Mouse (Mus musculus): ENCODE data around the gene Gm7714. TPM values are rescaled to one million over a fixed set of nuclear protein-coding genes. Genes with fewer than 3 reads are reported as not detected.
"Not testable (repeated sequence)": the region's sequence is repeated elsewhere in the genome, so short reads cannot be mapped to it uniquely, and the experiment has no call there.

Gm7714 gene
- not detected in 2 replicates for polyA plus RNA-seq (2016; fragmentation: Nextera tagmentation; extraction: Ambion mirVana)

DNA sequence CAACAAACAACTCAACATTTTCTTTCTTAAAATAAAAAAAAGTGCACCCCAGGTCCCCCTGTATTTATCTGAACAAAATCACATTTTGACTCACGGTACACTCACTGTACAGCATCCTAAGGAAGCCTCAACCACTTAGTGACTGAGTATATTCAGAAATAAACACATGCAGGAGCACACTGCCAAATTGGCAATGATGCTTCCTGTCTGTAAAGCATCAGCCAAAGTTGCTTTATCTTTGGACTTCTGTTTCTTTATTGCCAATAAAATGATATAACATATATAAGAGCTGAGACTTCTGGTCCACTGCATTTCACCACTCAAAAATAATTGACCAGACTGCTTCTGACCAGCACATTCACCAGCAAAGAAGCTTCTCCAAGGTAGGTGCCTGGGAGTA lies at the start of gene Gm7714:
Gene Gm7714, plus strand, starts transcription at position 301 of the 400 bp plus-strand sequence.
- Histone ChIP-seq H3K4me3 (no peak within 1 kb of the TSS), H3K4me1 (no peaks in the 10 kb centered on the region), H3K36me3 (no peaks in the 10 kb centered on the region), H3K27me3 (ENCODE audit: insufficient read depth, poor library complexity, severe bottlenecking) (no peaks in the 10 kb centered on the region), H3K27ac (no peak within 1 kb of the TSS), H3K9me3 (no peaks in the 10 kb centered on the region)
- no peak for DNase-seq (ENCODE audit: low spot score)
- WGBS, result 74% methylated on average over 1 of the region's 1 CpGs

DNA sequence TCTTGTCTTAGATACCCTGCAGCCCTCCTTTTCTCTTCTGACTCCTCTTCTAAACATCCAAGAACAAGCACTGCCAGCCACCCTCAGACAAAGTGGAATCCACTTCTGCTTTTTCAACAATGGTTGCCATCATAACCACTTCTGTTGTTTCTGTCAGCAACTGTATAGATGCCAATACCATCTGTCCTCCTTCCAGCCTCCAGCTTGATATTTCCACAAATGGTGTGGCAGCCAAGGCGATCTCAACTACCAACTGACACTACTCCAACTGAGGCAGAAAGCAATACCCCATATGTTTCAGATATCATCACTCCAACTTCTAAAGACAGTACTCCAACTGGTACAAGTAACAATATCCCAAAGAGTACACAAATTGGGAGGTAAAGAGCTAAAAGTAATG lies 12.2 kb upstream of the Gm7714 start:
- Histone ChIP-seq H3K36me3 (no peaks in the 10 kb centered on the region), H3K27me3 (ENCODE audit: insufficient read depth, poor library complexity, severe bottlenecking) (no peaks in the 10 kb centered on the region), H3K27ac (no peak overlapping the region), H3K4me1 (no peaks in the 10 kb centered on the region), H3K4me3 (no peak overlapping the region), H3K9me3 (no peaks in the 10 kb centered on the region)
- DNase-seq (ENCODE audit: low spot score), result no peak
- WGBS, result 81% methylated on average over 1 of the region's 1 CpGs

DNA sequence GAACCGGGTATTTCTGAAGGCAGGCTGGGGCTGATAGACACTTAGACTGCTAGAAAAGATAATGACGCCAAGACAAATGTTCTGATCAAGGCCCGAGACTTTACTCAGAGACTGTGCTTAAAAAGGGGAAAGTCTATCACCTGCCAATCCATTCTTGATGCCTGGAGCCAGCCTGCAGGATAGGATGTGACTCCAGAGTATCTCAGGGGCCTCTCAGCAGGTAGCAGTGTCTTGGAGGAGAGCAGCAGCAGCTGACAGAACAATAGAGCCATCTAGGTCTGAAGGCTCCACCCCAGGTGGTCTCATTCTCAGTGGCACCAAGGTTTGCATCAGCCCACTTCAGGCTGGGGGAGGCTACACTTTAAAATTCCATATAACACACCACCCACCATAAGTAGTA lies 42.6 kb downstream of the Gm7714 start:
- not testable (repeated sequence) for H3K27me3 ChIP-seq (ENCODE audit: insufficient read depth, poor library complexity, severe bottlenecking); H3K4me1 ChIP-seq; H3K9me3 ChIP-seq; H3K4me3 ChIP-seq; H3K27ac ChIP-seq; DNase-seq (ENCODE audit: low spot score); H3K36me3 ChIP-seq
- WGBS, result 66% methylated on average over 3 of the region's 3 CpGs

DNA sequence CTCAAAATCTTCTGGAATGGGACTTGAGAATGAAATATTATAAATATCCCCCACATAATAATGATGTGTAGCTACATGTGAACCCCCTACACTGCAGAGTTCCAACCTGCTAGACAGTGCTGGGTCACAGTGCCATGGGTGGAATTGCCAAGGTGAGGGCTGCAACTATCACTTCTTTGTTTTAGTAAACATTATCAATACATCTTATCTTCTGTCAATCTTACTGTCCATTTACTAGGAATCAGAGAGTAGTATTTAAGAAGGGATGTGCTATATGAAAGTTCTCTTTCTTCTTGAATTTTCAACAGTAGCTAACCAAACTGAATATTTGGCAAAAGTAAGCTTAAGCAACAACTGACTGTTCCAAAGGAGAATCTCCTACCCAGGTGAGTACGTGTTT lies 48.3 kb downstream of the Gm7714 start, which contains the start of gene Prol1:
Gene Prol1, plus strand, starts transcription at position 301 of the 400 bp plus-strand sequence.
- H3K36me3 ChIP-seq, result no peaks in the 10 kb centered on the region
- H3K27me3 ChIP-seq (ENCODE audit: insufficient read depth, poor library complexity, severe bottlenecking), result no peaks in the 10 kb centered on the region
- WGBS, result 93% methylated on average over 1 of the region's 1 CpGs

More for the DNA sequence above, 48.3 kb downstream of the Gm7714 start, which contains the start of gene Prol1:
- no peaks in the 10 kb centered on the region for H3K9me3 ChIP-seq
- no peak within 1 kb of the TSS for H3K27ac ChIP-seq
- DNase-seq (ENCODE audit: low spot score), result no peak
- no peak within 1 kb of the TSS for H3K4me3 ChIP-seq
- H3K4me1 ChIP-seq, result no peaks in the 10 kb centered on the region

Other genes with a start within 250 kb of the Gm7714 start
- gene Smr2, start 182.4 kb upstream of the Gm7714 start, polyA plus RNA-seq (2016; fragmentation: Nextera tagmentation; extraction: Ambion mirVana), result not detected in 2 replicates
- not detected in 2 replicates for gene Gm11116, start 157.4 kb upstream of the Gm7714 start, polyA plus RNA-seq (2016; fragmentation: Nextera tagmentation; extraction: Ambion mirVana)
- not detected in 2 replicates for gene Gm11115, start 114.8 kb upstream of the Gm7714 start, polyA plus RNA-seq (2016; fragmentation: Nextera tagmentation; extraction: Ambion mirVana)
- not detected in 2 replicates for gene Prol1, start 48.4 kb downstream of the Gm7714 start, polyA plus RNA-seq (2016; fragmentation: Nextera tagmentation; extraction: Ambion mirVana)
- not detected in 2 replicates for gene Amtn, start 107.2 kb downstream of the Gm7714 start, polyA plus RNA-seq (2016; fragmentation: Nextera tagmentation; extraction: Ambion mirVana)
- gene Ambn, start 187.1 kb downstream of the Gm7714 start, polyA plus RNA-seq (2016; fragmentation: Nextera tagmentation; extraction: Ambion mirVana), result not detected in 2 replicates
- gene Enam, start 219.1 kb downstream of the Gm7714 start, polyA plus RNA-seq (2016; fragmentation: Nextera tagmentation; extraction: Ambion mirVana), result not detected in 2 replicates